Mouse (Mus musculus) left cerebral cortex, adult 11 months (tissue): Measurements from ENCODE around the gene Hdac11.
"Not testable (repeated sequence)": the region's sequence is repeated elsewhere in the genome, so short reads cannot be mapped to it uniquely, and the experiment has no call there.

ENCODE experiments used
- DNase-seq: peaks from one replicate; pipeline ENCODE4 v3.0.0; 2022; ENCODE audit warnings: low spot score

Gene Hdac11

DNA sequence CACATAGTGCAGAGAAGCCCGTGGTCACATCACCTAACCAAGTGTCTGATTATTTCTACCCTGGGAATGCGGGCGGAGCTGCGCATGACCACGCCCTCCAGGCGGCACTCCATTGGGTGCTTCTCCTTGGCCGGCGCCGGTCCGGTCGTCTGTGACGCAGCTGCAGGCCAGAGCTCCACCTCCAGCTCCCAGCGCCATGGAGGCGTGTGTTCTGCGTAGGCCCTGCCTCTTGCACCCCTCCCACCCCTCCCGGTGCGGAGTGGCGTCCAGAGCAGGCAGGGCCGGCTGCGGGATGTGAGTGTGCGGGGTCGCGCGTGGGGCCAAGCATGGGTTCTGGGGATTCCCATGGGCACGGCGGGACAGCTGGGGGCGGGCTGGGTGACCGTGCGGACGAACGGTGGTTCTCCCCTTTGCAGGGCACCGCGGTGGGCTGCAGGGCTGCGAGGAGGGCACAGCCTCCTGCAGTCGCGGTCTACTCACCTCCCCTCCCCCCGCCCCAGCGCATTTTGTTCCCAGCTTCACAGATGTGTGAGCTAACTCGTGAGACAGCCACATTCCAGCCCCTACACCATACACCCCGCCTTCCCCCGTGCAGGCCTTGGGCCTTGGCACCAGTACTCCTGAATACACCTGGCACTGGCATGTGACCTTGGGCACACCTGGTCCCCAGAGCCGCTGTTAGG is at the start of gene Hdac11:
Gene Hdac11 (plus strand): TSS at position 112 of the 683 bp plus-strand sequence.
- DNase-seq = peak; percentile 91

DNA sequence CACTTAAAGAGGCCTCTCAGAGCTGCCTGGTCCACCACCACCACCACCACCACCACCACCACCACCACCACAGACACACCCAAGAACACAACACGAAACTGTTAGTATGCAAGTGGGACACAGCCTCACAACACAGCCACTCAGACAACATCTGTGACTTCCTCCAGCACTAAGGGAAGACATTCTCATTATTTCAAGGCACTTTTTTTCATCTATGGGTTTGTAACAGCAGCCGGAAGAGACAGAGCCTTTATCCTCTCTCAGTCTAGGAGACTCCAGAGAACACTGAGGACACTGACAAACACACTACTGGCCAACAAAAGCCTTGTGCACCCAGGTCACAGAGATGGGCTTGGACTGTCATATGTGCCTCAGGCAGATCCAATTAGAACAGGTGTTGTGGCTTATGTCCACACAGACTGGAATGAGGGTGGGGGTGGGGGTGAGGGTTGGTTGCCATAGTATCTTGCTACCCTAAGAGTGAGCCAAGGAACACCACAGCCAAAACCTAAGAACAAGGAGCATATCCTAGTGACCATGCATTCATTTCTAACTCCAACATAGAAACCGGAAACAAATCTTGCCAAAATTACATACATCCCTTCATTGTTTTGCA is 48.1 kb upstream of the Hdac11 start:
- no peak for DNase-seq

DNA sequence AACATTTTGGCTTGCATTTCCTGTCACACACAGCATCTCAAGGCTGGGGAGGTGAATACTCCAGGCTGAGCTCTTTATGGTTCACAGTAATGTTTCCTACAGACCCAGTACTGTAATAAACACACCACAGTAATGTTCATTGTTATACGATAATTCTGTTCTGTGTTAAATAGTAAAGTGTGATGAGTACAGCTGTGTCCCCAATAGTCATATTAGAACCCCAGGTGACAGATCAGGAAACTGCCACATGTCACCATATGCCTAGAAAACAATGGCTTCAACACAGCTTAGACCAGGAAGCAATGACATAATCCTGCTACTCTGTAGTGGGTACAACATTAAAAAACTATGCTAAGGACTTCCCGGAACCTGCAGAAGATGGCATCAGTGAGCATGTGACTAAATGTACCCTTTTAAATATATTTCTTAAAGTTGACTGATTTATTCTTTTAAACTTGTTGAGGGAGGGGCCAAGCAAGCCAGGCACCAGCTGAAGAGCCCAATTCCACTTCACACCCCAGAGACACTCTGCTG is 47.5 kb upstream of the Hdac11 start:
- DNase-seq = no peak

DNA sequence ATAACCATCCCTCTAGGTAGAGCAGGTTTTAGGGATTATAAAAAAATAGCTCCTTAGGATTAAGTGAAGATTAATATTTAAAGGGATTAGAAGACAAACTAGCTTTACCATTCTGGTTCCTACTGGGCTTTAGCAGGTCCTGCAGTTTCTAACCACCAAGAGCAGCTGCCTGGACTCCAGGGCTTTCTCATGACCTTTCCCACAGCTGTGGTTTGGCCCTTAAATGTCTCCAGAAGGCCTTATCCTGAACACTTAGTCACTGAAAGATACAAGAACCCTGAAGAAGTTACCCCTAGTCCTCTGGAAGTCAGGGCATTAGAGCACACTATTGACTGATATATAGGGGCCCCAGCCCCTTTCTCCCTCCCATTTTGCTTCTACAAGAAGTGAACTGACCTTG is 47.0 kb upstream of the Hdac11 start:
- DNase-seq = no peak

DNA sequence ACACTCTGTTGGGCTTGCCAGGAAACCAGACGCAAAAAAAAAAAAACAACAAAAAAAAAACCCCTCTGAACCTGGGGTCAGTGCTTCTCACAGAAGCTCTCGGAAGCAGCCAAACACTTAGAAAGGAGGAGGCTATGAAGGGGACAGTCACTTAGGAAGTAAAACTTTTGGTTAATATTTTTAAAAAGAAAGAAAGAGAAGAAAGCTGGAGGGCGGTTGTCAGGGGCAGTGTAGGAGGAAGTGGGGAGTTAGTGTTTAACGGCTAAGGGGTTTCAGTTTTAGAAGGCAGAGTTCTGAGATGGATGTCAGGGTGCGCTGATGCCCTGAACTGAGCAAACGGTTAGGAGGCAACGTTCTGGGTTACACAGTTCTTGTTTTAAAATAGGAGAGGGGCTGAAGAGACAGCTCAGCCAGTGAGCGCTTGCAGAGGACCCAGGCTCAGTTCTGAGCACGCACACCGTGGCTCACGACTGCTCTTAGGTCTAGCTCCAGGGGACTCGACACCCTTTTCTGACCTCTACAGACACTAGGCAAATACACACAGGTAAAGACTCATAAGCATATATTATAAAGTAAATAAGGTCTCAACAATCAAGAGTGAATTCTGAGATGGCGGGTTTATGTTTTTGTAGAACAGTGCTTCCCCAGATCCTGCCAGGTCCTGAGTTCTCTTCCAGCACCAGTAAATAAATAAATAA is 46.0 kb upstream of the Hdac11 start:
- no peak for DNase-seq

DNA sequence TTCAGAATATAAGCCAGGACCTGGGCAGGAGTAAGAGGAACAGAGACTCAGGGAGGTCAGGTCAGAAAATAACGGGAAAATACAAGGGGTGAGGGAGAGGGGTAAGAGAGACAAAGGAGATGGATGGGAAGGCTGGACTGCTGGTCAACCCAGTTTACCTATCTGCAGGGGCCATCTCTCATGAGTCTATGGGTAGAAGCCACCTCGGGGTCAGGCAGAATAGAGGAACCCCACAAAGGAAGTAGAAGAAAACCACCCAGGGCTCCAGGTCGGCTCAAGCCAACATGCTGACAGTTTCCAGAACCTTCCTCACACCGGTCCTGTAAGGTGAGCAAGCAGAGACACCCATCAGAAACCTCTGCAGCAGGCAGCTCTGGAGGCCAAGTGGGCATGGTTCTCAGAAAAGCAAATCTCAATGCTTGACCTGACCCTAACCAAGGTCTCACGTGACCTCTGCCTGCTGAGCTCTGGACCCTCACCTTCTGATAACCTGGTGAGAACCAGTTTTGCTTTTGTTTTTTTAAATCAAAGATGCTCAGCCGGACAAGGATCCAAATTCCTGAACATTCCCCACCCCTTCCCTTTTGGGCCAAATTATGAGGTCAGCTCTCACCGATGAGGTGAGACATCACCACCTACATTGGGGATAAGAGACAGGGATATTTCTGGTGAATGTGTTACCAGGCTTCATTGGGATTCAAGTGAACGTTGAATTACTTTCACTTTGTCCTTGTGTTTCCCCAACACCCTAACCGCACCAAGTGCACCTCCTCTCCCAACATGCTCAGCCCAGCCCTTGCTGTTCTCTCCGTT is 45.1 kb upstream of the Hdac11 start:
- DNase-seq = no peak

DNA sequence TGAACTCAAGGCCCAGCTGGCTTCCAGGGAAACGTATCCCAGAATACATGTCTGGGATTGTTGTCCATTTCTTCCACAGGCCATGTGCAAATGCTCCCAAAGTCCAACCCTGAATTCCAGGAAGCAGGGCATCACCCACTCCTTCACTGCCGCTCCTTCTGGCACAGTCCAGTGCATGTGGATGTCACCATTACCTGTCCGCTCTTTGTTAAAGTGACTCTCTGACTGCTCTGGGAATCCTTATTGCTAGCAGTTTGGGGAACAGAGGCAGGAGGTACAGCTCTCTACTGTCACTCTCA is 44.6 kb upstream of the Hdac11 start:
- DNase-seq = no peak

DNA sequence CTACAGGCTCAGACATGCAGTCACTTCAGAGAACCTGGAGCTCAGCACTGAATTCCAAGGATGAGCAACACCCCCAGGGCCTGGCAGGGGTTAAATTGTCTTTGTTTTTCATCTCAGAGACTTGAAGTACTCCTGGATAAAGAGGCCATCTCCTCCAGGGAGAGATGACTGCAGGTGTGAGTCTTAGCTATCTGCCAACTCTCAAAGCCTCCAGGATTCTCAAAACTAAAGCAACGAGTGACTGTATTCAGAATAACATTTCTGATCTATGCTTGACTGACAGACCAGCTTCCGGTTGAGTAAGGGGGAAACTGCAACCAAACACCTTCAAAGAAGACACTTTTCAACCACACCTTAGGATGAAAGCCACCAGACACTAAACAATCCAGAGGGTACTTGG is 41.7 kb upstream of the Hdac11 start:
- no peak for DNase-seq

DNA sequence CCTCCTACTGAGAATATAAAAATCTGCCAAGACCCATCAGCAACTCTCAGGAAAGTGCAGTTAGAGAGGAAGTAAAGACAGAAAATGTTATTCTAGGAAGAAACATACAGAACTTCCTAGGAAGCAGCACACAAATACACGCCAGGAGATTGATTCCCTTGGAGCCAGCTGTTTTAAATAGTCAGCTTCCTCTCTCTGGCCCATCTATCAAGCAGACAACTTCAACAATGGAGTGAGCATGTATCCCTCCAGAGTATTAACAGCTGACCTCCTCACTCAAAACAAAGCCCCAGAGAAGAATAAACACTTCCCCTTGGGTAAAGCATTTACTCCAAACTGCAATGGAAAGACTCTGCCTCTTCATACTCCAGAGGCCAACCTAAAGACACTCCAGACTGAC is 41.3 kb upstream of the Hdac11 start:
- DNase-seq = no peak

DNA sequence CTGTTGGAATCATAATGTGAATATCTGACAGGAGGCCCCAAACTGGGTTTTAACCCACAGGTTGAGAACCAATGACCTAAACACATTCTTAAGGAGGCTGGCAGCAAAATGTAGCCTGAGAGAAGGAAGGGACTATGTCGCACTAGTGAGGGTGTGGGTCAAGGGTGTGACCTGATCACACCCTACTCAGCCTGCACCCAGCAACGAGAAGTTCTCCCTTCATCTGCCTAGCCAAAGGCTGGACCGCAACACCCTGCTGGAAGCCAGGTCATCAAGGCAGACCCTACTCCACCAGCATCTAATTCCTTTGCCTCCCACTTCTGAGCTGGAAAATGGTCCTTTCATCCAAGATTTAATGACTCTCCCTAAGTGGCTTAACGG is 40.6 kb upstream of the Hdac11 start:
- no peak for DNase-seq

DNA sequence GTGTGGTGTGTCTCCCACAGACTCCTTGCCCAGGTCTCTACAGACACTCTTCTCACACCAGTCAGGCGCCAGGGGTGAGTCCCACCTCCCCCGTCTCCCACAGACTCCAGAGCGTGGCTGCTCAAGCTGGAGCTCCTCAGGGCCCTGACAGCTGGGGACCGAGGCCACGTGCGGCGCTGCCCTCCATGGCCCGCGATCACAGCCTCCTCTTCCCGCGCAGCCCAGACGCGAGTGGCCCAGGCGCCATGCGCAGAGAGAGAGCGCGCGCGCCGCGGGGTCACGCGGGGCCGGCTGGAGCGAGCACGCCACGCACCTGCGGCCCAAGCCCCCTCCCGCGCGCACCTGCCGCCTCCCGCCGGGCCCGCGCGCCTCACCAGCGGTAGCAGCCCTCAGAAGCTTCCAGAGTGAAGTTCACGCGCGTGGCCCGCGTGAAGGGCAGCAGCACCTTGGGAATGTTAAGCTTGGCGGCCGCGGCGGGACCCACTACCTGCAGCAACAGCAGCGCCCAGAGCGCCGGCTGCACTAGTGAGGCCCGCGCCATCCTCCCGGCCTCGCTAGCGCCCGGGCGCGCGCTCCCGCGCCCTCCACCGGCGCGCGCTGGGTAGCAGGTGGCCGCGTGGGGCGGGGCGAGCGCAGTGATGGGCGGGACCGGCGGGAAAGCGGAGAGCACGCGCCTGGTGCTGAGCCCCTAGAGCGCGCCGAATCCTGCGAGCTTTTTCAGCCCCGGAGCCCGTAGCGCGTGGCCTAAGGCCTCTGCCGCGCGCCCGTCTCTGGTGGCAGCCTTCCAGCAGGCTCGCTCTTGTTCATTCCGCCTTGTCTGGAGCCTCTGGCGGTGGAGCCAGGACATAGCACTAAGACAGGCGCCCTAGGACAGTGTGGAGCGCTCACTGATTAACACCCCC is 40.0 kb upstream of the Hdac11 start, which contains the start of gene Nup210:
Gene Nup210 (minus strand): TSS at position 586 of the 902 bp plus-strand sequence.
- peak; percentile 94 for DNase-seq

DNA sequence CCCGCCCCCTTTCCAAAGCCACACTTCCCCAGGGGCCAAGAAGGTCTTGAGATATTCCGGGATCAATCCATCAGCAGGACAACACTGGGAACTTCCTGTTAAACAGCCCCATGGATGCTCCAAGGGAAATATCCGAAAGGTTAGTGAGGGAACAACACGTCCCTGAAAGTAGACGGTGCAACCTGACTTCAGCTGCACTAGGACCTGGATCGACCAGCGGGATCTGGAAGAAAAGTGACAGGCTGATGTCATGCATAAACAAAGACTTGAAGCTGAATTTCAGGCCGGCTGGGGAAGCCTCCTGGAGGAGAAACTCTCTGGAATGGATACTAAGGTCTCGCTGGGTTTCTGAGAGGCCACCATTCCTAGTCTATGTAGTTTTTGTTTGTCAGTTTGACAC is 39.3 kb upstream of the Hdac11 start:
- no peak for DNase-seq

DNA sequence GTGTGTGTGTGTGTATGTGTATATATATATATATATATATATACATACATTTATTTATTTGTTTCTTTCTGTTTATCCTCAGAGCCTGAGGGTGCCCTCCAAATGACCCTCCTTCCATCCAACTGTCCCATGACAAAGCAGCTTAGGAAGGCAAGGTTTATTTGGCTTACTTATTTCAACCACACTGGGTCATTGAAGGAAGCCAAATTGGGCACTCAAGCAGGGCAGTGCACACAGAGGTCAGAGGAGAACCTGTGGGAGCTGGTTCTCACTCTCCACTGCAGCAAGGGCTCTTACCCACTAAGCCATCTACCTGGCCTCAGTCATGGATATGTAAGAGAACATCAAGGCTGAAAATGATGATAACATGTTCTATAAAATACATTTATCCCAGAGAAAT is 37.9 kb upstream of the Hdac11 start:
- no peak for DNase-seq

DNA sequence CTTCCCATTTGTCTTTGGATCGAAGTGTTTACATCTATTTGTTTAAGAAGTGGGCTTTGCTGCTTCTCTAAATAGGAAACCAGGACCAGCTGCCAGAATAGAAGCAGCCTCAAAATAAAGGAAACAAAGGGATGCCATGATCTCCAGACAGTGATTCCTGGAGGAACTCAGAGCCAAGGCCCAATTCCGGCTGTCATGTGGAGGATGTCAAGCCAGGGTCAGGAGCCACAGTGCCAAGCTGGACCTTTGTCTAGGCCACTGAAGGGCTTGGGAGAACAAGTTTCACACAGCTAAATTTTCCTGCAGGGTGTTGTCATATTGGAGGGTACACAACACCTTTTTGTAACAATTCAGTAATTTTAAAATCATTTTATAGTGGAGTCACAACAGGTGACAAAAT is 36.3 kb upstream of the Hdac11 start:
- DNase-seq = no peak

DNA sequence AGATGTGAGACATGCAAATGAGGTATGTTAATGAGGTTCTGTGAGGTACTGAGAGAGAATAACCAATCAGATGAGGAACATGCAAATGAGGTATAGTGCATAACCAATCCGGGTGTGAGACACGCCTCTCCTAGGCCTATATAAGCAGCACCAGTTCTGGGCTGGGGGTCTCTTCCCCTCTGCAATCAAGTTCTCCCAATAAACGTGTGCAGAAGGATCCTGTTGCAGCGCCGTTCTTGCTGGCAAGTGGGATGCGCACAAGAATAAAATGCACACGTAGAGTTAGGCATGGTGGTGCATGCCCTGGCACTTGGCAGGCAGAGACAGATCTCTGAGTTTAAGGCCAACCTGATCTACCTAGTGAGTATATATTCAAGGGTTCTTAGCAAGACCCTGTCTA is 35.4 kb upstream of the Hdac11 start:
- DNase-seq = not testable (repeated sequence)

DNA sequence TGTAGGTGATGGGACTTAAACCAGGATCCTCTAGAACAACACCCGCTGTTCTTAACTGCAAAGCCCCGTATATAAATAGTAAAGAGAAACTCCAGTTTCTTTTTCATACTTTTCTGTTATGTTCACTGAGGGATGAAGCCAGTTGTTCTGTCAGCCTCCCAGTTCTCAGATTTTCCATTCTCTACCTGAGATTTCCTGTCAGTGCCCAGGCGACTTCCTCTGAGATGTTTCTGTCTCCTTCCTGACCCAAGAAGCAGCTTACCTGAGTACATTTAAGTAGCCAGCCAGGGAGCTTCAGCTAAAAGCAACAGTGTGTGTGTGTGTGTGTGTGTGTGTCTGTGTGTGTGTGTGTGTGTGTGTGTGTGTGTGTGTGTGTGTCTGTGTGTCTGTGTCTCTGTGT is 33.0 kb upstream of the Hdac11 start:
- no peak for DNase-seq

DNA sequence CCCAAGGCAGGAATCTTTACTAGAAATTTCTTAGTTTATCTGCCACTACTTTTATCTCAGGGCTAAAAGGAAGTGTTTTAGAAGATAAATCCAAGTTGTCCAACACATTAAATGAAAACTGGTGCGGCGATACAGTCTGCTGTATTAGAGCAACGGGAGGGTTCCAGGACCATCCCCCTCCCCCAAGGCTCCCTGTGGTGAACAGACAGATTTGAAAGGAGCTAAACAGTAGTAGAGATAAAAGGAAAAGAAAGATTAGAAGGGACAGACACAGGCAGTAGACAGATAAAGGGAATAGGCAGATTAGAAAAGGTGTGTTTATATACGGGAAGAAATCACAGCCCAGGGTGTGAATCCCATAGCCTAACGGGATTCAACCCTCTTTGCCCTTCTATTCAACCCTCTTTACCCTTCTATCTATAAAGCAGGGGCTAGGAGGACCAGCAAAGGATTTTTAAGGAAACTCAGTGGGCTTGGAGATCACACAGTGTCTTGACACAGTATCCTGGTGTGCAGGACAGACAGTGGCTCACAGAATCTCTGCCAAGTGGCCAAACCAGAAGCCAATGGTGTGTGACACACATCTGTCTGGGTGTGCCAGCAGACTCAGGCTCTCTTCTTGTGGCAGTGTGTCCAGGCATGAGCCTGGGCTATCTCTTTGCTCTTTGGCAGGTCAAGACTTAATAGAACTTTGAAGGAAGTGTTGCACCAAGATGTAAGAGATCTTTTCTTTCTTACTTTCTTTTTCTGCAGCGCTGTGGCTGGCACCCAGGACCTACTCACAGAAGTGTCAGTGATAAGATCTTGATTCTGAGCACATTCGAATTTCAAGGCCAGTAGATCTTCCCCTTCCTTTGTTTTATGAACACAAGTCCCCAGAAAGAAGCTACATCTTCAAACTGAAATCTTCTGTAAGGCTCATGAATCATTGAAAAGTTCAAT is 31.9 kb upstream of the Hdac11 start:
- no peak for DNase-seq

DNA sequence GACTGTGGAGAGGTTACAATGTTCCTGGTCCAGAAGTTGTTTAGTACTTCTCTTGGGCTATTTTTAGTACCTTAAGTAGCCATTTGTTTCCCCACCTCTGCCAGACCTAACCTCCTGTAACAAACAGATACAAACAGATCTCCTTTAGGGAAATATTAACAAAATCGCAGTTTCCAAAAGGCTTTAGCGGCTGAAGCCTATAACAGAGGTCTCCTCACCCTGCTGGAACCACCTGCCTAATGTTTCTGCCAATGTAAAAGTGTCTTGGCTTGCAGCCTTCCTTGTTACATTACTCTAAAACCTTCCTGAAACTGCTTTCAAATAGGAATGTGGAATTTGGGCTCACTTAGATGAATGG is 31.3 kb upstream of the Hdac11 start:
- DNase-seq = no peak

DNA sequence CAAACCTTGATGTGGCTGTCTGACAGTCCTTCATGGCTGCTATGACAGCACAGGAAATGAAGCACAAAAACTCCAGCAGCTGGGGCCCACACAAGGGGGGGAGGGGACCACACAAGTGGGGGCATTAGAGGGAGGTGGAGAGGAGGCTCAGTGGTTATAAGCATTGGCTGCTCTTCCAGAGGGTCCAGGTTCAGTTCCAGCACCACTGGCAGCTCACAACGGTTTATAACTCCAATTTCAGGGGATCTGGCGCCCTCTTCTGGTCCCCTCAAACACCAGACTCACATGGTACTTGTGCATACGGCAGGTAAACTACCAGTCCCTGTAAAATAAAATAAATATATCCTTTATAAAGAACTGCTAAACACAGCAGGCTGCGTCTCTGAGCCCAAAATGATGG is 27.5 kb upstream of the Hdac11 start:
- DNase-seq = no peak

DNA sequence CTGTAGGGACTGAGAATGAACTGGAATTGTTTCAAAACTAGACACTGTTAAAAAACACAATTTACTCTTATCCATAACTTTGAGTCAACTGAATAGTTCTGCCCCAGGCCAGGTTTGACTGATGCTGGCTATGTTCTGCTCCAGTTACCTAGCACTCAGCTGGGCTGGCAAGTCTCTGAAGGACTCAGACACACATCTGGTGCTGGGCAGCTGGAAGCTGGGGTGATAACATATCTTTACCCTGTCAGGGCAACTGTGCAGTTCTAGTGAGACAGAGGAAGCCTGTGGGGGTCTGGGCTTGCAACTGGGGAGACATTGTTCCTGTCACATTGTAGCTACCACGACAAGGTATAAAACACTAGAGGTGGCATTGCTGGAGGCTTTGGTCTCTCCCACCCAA is 25.6 kb upstream of the Hdac11 start:
- DNase-seq = no peak
